Mouse (Mus musculus) retina, embryonic 14.5 days (tissue): ENCODE data around the gene Stxbp1.

Experiments
- DNase-seq: peaks from one replicate; pipeline ENCODE4 v3.0.0-alpha.2; 2015; ENCODE audit warnings: low spot score

Gene Stxbp1

DNA sequence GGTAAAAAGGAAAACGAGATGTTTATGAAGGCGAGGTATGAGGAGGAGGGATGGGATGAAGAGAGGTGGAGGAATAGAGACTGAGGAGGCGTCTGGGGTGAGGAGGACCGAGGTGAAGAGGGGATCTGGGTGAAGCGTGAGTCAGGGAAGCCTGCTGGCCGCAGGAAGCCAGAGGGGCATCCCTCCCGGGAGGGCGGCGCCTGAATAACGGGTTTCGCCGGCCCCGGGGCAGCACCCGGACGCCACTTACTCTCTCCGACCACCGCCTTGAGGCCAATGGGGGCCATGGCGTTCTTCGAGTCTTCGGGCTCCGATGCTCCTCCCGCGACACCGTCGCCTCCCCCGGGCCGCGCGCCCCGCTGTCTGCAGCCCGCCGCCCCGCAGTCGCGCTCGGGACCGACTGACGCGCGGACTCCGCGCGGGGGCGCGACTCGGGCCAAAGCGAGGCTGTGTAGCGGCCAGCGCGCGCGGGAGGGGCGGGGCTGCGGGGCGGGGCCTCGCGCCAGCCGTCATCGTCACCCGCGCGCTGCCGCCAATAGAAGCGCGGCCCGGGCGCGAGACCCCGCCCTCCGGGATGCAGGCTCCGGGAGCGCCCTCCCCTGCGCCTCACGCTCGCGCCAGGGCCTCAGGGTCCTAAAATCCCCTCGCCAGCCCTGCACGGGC is at the start of gene Stxbp1:
Stxbp1 (minus strand) TSS at position 441 of the 663 bp plus-strand sequence.
- DNase-seq = peak; percentile 94

DNA sequence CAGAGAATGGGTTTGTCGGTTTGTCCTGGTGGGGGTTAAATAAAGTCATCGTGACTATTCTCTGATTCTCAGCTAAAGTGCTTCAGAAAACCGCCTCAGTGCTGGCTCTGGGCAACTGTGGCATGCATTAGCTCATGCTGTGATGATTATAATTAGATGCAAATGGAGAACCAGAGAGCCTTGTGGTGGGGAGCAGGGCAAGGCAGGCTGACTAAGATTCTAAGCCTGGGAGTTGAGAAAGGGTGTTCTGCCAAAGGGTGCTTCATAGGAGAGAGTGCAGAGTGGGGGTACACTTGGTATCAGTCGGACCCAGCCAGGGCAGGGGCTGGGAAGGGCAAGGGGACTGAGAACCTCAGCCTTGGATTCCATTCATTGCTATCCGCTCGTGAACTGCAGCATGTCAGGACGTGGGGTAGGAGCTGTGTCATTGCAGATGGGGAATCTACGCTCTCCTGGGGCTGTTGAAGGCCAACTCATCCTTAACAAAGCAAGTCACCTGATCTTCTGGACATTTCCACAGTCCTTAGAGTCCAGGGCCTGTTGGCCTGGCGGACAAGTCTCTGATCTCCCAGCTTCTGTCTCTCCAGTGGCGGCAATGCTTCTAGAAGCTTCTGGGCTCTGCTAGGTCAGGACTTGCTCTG is 49.6 kb upstream of the Stxbp1 start:
- DNase-seq = no peak

DNA sequence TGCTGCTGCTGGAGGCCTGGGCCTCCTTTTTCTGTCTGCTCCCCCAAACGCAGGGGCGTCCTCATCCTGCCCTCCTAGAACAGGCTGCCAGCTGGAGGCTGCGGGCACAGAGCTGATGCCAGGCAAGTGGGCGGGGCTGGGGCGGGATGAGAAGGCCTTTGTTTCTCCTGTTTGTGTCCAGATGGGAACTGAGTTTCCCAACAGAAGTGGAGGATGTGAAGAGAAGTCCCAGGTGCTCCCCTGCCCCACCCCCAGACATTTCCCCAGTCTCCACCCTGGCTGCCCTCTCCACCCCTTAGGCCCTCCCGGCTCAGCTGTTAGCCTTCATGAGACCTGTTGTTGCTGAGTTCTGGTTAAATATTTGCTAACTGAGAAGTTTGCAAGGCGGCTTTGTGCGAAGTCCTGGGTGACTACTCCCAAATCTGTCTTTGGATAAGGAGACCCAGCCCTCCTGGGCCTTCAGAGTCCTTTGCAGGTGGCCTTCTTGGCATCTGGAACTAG is 48.6 kb upstream of the Stxbp1 start:
- DNase-seq = no peak

DNA sequence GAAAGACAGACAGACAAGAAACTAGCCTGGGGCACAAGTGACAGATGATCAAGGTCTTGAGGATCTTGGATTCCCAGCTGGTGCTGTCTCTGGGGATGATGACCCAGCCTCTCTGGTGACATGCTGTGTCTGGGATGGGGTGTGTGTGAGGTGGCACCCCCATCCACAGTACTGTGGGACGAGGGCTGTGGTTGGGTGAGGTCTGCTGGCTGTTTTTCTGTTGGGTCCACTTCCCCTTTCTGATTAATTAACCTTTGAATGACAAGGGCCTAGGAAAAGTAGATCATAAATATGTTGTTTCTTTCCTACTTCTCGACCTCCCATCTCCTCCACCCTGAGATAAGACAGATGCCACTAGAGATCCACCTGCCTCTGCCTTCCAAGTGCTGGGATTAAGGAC is 47.1 kb upstream of the Stxbp1 start:
- no peak for DNase-seq

DNA sequence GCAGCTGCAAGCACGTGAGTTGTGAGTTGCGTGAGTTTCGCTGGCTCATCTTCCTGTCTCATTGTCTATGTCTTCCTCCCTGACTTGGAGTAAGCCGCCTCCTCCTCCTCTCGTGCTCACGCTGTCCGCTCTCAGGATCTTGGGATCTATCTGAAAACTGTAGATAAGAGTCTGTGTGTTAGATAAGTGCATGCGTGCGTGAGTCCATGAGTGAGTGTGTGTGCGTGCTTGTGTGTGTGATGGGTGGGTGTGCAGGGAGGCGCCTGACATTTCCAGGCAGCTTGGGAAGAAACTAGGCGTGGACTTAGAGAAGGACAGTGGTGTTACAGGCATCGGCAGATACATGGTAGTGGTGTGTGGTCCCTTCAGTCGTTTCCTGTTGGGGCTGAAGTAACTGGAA is 45.4 kb upstream of the Stxbp1 start:
- no peak for DNase-seq

DNA sequence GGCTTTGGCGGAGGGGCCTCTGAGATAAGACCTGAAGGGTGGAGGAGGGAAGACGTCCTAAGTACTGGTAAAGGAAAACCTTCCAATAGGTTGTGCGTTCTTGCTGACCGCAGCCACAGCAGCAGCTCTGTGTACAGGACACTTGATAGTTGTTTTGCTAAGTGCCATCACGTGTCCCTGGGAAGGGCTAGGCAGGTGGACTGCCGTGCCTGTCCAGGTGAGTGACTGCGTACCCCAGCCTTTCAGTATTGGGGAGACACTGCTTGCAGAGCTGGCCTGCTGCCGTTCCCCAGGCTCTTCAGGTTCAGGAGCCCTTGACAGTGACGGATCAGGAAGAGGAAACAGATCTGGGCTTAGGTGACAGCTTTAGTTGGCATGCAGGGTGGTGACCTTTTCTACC is 44.2 kb upstream of the Stxbp1 start:
- no peak for DNase-seq

DNA sequence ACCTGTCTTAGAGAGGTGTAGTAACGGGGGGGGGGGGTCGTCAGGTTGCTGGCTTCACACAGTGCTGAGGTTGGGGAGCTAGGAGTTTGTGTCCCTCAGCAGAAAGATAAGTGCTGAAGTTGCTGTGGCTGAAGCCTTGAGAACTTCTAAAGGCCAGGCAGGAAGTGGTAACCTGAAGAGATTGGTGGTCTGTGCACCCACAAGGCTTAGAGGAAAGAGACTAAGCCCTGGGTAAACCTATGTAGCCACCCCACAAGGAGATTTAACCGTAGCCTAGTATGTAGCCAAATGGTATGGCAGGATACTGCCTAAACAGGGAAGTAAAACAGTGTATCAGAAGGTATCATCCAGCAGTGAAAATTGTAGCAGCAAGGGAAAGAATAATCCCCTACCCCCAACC is 43.2 kb upstream of the Stxbp1 start:
- DNase-seq = no peak

DNA sequence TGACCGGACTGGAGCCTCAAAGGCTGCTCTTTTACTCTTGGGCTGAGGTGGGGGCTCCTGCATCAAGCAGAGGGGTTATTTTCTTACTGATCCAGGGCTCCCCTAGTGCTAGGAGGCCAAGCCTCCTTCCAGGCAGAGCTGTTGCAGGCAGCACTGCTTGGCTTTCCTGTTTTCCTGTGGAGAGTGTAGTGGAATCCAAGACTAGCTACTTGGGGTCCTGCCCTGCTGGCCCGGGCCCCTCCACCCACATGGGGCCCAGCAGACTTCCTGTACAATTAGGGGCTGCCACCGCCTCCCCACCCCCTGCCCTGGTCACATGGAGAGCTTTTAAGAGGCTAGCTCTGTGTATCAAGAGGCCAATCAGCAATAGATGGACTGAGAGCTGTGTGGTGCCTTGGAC is 41.5 kb upstream of the Stxbp1 start:
- no peak for DNase-seq

DNA sequence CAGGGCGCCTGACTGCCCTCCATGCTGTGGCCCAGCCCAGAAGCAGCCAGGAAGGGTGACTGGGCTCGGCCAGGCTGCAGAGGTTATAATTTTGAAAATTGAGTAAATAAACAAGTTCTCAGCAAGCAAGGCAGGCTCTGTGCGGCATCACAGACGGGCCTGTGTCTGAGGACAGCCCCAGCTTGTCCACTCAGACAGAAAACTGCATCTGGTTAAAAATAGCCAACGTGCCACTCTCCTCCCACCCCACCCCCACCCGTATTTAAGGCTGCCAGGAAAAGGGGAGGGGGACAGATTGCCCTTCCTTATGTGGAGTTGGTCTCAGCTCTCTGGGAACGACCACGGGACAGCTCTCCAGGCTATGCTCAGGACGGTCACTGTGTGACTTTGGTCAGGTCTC is 41.0 kb upstream of the Stxbp1 start:
- DNase-seq = no peak

DNA sequence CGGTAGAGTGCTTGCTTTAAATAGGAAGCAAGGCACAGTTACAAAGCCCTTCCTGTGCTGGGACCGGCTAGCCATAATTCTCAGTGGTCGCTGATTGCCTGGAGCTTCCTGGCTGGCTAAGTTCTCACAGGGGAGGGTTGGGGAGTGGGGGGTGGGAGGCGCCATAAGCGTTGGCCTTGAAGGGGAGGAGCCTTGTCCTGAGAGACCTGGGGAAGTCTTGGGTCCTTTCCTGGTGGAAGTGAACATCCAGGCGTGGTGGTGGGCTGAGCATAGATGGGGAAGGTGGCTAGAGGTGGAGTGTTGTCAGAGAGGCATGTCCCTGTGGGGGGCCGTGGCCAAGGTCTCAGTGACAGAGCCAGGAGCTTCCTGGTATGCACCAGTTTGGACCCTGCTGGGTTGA is 37.7 kb upstream of the Stxbp1 start:
- DNase-seq = no peak

DNA sequence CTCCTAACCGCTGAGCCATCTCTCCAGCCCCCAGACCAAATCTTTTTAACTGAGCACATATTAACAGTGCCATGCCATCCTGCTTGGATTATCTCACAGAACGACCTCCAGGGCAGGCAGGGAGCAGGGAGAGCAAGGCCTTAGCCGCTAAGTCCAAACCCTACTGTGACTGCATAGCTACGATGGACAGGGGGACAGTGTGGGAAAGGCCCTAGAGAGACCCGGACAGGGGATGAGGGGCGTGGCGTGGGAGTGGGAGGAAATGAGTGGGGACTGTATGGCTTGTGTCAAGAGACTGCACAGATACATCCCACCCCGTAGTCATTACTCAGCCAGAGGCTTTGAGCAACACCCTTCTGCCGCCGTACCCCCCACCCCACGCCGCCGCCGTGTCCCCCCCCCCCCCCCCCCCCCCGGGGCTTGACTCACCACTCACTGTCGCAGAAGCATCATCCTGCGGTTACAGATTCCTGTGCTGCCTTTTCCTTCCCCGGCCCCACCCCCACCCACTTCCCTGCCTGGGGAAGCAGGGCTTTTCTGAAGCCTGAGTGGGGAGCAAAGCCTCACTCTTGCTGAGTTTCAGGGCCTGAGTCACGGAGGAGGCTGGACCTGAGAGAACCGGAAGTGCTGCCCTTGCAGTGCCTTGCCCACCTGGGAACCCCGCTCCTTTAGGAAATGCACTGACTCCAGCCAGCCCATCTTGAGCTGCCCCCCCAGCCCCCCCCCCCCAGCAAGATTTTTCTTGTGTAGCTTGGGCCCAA is 35.4 kb upstream of the Stxbp1 start:
- DNase-seq = no peak

DNA sequence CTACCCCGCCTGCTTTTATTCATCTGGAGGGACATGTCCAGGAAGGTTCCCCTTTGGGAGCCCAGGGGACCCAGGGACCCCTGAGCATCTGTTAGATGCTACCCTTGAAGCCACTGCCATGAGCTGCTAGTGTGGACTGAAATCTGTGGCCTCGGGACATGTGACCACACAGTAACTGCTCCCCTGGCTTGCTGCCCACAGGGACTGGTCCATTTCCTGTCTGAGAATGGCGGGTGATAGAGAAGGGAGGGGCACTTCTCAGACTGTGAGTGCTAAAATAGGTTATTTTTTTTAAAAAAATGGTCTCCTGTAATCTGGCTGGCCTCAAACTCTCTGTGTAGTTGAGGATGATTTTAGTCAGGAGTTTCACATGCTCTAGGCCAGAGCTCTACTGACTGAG is 34.7 kb upstream of the Stxbp1 start:
- no peak for DNase-seq

DNA sequence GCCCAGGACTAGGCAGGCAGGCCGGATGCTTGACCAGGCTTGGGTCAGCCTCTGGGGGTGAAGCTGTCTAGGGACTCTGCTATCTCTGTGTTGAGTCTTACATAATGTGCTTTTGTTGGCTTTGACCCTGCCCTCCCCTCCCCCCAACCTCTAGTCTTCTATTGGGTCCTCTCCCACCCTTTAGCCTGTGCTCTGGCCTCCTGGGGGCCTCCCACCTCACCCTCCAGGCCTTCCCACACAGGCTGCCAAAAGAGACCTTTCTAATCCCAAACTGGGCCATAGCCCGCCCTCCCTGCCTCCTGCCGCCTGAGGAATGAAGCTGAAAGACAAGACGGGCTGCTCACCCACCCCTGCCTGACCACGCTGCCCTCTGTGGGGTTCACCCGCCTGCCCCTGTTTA is 34.0 kb upstream of the Stxbp1 start:
- DNase-seq = no peak

DNA sequence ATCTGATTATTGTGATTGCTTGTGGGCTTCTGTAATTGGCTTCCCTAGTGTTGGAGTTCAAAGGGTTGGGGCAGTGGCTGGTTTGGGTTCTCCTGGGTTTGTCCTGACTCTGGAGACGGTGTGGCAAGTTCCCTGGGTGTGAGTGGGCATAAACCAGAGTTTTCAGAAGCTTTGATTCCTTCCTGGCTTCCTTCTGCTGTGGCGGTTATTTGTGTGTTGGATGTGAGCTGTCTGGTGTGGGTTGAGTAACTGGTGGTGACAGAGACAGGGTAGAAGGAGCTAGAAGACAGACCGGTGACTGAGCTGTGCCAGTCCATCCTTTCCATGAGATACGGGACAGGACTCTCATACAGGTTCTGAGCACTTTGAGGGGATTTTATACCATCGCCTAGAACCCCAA is 32.5 kb upstream of the Stxbp1 start:
- no peak for DNase-seq

DNA sequence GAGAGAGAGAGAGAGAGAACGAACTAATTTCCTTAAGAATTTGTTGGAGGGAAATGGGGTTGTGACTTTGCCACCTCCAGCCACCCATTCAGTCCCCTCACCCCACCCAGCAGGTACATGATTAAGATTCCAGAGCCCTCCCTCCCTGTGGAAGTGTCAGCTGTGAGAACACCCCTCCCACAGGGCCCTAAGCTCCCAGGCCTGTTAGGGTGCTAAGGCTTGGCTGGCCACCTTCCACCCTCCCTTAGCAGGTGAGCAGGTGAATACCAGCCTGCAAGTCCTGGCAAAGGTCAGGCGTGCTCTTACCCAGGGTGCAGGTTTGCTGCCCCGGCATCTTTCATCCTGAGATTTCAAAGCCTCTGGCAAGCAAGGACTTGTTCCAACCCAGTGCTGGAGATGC is 31.4 kb upstream of the Stxbp1 start:
- DNase-seq = no peak

DNA sequence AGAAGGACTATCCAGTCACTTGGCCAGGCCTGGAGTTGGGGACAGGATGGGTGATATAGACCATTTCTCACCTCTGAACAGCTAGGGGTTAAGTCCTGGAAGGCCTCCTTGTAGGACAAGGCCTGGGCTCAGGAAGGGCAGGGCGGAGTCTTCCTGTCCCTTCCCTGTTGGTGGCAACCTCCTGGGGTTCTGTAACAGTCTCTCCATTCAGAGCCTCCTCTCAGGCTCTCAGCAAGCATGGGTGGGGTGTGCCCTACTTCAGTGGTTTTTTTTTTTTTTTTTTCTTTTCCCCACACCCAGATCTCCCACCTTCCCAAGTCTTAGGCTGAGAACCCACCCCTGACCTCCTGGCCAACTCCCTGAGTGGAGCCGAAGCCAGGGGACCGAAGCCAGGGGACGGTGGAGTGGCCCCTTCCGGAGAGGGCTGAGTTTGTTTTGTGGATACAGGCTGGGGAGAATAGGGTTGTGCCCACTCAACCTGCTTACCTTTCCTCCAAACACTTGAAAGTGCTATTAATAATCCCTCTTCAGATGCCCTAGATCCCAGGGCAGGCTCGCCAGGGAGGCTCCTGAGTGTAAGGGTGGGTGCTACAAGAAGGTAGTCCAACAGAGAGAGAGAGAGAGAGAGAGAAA is 30.8 kb upstream of the Stxbp1 start:
- no peak for DNase-seq

DNA sequence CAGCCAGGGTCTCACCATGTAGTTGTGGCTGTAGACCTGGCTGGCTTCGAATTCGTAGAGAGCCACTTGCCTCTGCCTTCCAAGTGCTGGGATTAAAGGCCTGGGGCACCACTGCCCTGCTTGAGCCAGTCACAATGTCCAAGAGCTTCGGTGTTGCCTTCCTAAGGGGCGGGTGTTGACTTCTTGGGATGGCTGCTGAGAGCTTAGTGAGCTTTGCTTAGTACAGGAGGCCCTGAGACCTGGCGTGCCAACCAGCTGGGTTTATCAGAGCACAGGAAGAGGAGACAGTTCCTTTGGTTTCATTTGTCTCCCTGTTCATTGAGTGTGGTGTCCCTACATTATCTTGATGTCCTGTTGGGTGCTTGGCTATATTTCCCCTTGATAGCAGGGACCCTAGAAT is 30.3 kb upstream of the Stxbp1 start:
- no peak for DNase-seq

DNA sequence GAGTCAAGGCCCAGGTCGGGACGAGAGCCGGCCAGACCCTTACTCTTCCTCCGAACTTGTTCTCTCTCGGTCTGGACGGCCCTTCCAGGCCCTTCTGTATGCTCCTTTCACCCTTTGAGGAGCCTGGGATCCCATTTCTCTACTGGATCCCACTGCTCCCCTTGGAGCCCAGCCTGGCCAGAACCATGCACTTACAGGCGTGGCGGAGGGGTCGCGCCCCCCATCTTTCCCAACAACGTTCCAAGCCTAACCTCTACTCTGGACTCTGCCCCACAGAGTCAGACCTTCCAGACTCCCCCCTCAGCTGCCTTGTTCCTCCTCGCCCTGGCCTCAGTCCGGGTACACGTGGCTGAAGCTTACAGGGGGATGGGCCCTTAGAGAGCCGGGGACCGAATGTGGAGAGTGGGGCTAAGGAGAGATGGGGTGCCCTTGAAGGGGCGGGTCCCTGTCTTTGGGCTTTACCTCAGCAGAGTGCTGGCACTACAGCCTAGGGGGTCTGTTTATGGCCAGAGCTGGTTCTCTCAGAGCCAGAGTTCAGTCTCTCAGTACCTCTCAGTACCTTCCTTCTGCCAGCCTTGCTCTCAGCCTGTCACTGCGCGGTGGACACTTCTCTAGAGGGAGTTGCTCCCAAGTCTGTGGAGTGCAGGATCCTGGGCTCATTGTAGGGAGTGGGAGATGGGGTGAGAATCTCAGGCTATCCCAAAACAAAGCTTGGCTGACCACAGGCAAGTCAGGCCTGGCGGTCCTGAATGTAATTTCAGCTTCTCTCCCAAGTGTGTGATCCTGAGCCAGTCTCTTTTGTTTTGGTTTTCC is 29.7 kb upstream of the Stxbp1 start:
- DNase-seq = no peak

DNA sequence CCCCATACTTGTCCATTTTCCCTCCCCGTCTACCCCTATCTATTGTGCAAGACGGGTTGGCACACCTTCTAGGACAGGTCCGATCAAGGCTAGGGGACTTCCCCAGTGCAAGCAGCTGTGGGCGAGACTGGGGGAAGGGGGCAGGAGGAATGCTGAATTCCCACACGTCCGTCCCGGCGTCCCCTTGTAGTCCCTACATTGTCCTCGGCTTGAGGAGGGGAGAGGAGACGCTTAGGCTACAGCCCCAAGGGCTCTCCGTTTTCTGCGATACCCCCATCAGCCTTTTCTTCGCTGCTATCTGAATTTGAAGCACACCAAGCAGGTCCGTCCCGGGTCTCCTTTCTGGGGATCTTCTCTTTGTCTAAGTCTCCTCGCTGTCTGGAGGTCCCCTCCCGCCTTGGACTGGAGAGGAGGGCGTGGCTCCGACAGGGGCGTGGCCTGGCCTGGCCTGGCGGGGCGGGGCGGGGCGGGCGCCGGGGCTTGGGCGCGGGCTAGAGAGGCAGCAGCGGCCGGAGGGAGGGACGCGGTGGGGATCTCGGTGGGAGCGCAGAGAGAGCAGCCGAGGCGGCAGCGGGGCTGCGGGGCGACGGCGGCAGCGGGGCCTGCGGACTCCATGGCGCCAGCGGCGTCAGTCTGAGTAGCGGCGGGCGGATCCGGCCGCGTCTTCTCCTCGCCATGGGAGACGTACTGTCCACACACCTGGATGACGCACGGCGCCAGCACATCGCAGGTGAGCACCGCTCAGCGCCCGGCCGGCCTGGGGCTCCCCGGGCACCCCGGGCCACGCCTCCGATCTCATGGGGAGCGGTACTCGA is 28.8 kb upstream of the Stxbp1 start, which contains the start of gene Fam129b:
Fam129b (plus strand) TSS at position 440 of the 815 bp plus-strand sequence.
- DNase-seq = peak; percentile 93

DNA sequence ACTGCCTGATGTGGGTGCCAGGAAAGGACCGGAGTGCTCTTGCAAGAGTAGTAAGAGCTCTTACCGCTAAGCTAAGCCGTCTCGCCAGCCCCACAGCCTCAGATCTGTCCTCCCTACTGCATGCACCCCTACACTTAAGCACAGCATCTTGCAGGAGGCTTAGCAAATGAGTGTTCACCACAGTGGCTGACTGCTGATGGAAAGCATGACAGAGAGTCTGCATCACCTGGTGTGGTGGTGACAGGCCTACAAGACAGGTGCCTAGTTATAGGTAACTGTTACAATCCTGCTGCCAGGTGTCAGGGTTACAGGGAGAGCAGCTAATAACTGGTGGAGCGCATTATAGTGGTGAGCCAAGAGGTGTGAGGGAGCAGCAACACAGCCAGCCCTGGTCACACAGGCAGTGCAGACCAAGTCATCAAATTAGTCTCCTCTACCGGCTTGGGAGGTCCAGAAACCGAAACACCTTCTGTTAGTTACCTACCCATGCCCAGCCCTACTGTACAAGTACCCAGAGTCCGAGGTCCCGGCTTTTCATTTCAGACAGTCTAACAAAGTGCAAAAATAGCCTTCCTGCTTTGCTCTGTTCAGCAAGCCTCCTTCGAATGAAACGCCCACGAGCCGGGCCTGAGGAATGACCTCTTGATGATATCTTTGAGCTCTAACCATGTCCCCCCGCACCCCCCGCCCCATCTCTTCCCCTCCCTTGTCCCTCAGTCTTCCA is 28.1 kb upstream of the Stxbp1 start:
- DNase-seq = peak; percentile 46
